Mouse (Mus musculus) embryonic fibroblast, embryonic 13.5 days (primary cell): ENCODE results near the gene Ndufaf2.

Experiments used
- CTCF ChIP-seq: IDR thresholded peaks from 2 replicates; pipeline ENCODE4 v1.5.1; 2011; ENCODE audit warnings: mild to moderate bottlenecking, control low read depth, low read length, moderate library complexity, borderline replicate concordance; ENCODE audit not compliant: insufficient read depth
- POLR2A ChIP-seq: IDR thresholded peaks from 2 replicates; pipeline ENCODE4 v1.6.1; 2011; ENCODE audit warnings: low read depth, mild to moderate bottlenecking, control low read depth, low read length, moderate library complexity

- TF ChIP-seq CTCF (no peak), POLR2A (no peak)
Measured at GRCm38 (mm10) chr13:108039375-108039774, 119.0 kb downstream of the Ndufaf2 start.
